Mouse (Mus musculus): ENCODE results near the gene Prpf38b. TPM values are rescaled to one million over a fixed set of nuclear protein-coding genes. Genes with fewer than 3 reads are reported as not detected.

Gene Prpf38b
- total and polyA plus RNA-seq, 3 experiments: 42.6 to 177 (median 42.9) TPM

DNA sequence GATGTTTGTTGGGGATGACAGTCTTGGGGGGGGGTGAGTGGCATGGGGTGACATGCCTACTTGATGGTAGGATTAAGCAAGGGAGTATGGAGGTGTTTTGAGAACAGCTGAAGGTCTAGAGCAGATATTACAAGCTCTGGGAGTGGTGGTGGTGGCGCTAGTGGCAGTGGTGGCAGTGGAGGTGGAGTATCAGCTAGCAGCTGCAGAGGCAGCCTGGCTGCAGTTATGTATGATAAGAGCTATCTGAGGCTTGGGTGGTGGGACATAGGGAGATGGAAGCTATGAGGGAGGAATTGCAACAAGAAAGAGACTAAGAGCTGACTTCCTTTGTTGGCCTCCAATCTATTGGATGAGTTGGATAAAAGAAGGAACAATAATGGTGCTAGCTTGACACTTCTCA, 10.3 kb upstream of the Prpf38b start:
- in situ Hi-C loops (cut with MboI; ENCODE audit: low pct_ligation_motif_present, low pct_unique_long_range_greater_than_20kb, low sequenced_read_pairs): no loop called here
- Histone ChIP-seq H3K79me2 (replicated peaks; ENCODE audit: control insufficient read depth, extremely low read depth, insufficient read depth, poor library complexity, severe bottlenecking) (no peaks in the 10 kb centered on the region), H3K36me3 (replicated peaks in 1 of 2; ENCODE audit: control insufficient read depth in 1 of 2, insufficient read depth in 1 of 2, low read length in 1 of 2) (no peaks in the 10 kb centered on the region), H3K4me2 (ENCODE audit: insufficient read depth, low read depth, poor library complexity, severe bottlenecking) (no peak overlapping the region), H3K9ac (ENCODE audit: insufficient read depth, low read depth) (no peak overlapping the region), H3K9me3 (replicated peaks; ENCODE audit: low read length) (no peaks in the 10 kb centered on the region), H3K4me1 (ENCODE audit: control insufficient read depth in 1 of 2, insufficient read depth in 2 of 2) (peaks cover 4 to 14% of the 10 kb centered on the region in 2 experiments; a peak in 2 of 4 replicates), H3K4me3 (replicated peaks in 1 of 3; ENCODE audit: low read depth in 2 of 3, low read length in 2 of 3, poor library complexity in 1 of 3) (no peak overlapping the region), H3K27me3 (replicated peaks) (no peaks in the 10 kb centered on the region), H3K27ac (ENCODE audit: insufficient read depth, low read depth) (no peak overlapping the region)
- TF ChIP-seq POLR2AphosphoS2 (IDR thresholded peaks at IDR 0.05; ENCODE audit: low read depth, low read length) (no peak), MEF2A (IDR thresholded peaks at IDR 0.05; ENCODE audit: borderline replicate concordance, low read depth, low read length) (no peak), MXI1 (IDR thresholded peaks at IDR 0.05; ENCODE audit: low read depth, low read length) (no peak), HCFC1 (IDR thresholded peaks at IDR 0.05; ENCODE audit: low read depth, low read length) (no peak), CHD1 (IDR thresholded peaks at IDR 0.05; ENCODE audit: low read depth, low read length) (no peak), E2F4 (IDR thresholded peaks at IDR 0.05; ENCODE audit: insufficient replicate concordance, low read depth, low read length) (no peak), MAFK (IDR thresholded peaks at IDR 0.05; ENCODE audit: insufficient replicate concordance, low read length) (no peak), CTCF (conservative IDR thresholded peaks at IDR 0.05 in 1 of 2, IDR thresholded peaks at IDR 0.05 in 1 of 2; ENCODE audit: low read depth in 2 of 2, low read length in 2 of 2) (no peak), ETS1 (conservative IDR thresholded peaks at IDR 0.05; ENCODE audit: low read depth, low read length) (no peak), ELF1 (IDR thresholded peaks at IDR 0.05; ENCODE audit: low read depth, low read length) (no peak), EP300 (IDR thresholded peaks at IDR 0.05; ENCODE audit: low read length) (no peak), NRF1 (IDR thresholded peaks at IDR 0.05; ENCODE audit: low read depth, low read length) (no peak)
- no peak for DNase-seq (ENCODE audit: extremely low read depth)
- dilution Hi-C loops (cut with MboI; ENCODE audit: extremely low pct_ligation_motif_present, extremely low pct_unique_long_range_greater_than_20kb, low sequenced_read_pairs): no loop called here

DNA sequence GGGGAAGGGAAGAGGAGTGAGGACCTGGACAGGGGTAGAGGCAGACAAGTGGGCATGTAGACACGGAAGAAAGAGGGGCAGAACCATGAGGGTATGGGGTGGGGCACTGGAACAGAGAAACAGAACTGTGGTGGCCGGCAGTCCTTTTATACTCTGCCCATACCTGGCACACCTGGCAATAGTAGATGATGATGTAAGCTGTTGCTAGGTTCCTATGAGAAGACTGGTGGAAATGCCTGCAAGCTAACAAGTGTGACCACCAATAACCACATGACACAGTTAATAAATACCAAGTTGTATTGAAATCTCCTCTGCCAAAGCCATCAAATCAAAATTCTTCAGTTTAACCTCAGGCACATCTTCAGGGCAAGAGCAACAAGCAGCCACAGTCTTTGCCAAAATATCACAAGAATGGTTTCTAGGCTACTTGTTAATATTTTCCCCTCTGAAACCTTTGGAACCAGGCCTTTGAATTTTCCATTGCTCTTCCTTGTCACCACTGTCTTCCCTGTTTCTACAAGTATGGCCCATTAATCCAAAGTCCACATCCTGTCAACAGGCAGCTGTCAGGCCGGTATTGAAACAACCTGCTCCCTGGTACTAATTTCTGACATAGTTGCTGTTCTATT, 9.0 kb upstream of the Prpf38b start:
- no peak for DNase-seq (ENCODE audit: extremely low read depth)
- TF ChIP-seq ZKSCAN1 (IDR thresholded peaks at IDR 0.05; ENCODE audit: borderline replicate concordance, low read depth, low read length) (no peak), HCFC1 (IDR thresholded peaks at IDR 0.05; ENCODE audit: low read depth, low read length) (no peak), USF2 (conservative IDR thresholded peaks at IDR 0.05; ENCODE audit: low read depth, low read length) (no peak), GABPA (IDR thresholded peaks at IDR 0.05; ENCODE audit: insufficient replicate concordance, low read depth, low read length) (no peak), RCOR1 (conservative IDR thresholded peaks at IDR 0.05; ENCODE audit: low read depth, low read length) (no peak), POLR2A (IDR thresholded peaks at IDR 0.05; ENCODE audit: low read depth, low read length) (no peak), RAD21 (IDR thresholded peaks at IDR 0.05; ENCODE audit: low read depth, low read length) (no peak), MAX (IDR thresholded peaks at IDR 0.05; ENCODE audit: low read length) (no peak), SIN3A (IDR thresholded peaks at IDR 0.05; ENCODE audit: low read length) (no peak), JUN (IDR thresholded peaks at IDR 0.05; ENCODE audit: insufficient read depth, low read depth, low read length) (no peak), CHD2 (IDR thresholded peaks at IDR 0.05; ENCODE audit: low read length) (no peak), CHD1 (IDR thresholded peaks at IDR 0.05; ENCODE audit: low read depth, low read length) (no peak), MAFK (IDR thresholded peaks at IDR 0.05; ENCODE audit: insufficient replicate concordance, low read length) (no peak), ETS1 (conservative IDR thresholded peaks at IDR 0.05; ENCODE audit: low read depth, low read length) (no peak)
- no peaks in the 10 kb centered on the region for H3K79me2 ChIP-seq (replicated peaks; ENCODE audit: control insufficient read depth, extremely low read depth, insufficient read depth, poor library complexity, severe bottlenecking)

More for the DNA sequence above, 9.0 kb upstream of the Prpf38b start:
- Histone ChIP-seq H3K27me3 (replicated peaks) (no peaks in the 10 kb centered on the region), H3K27ac (ENCODE audit: insufficient read depth, low read depth) (no peak overlapping the region), H3K4me1 (ENCODE audit: control insufficient read depth in 1 of 2, insufficient read depth in 2 of 2) (peaks cover 7 to 14% of the 10 kb centered on the region in 2 experiments; a peak in 2 of 4 replicates), H3K36me3 (replicated peaks in 1 of 2; ENCODE audit: control insufficient read depth in 1 of 2, insufficient read depth in 1 of 2, low read length in 1 of 2) (no peaks in the 10 kb centered on the region), H3K9me3 (replicated peaks; ENCODE audit: low read length) (no peaks in the 10 kb centered on the region), H3K4me2 (ENCODE audit: insufficient read depth, low read depth, poor library complexity, severe bottlenecking) (no peak overlapping the region), H3K4me3 (replicated peaks in 1 of 3; ENCODE audit: low read depth in 2 of 3, low read length in 2 of 3, poor library complexity in 1 of 3) (no peak overlapping the region), H3K9ac (ENCODE audit: insufficient read depth, low read depth) (no peak overlapping the region)
- in situ Hi-C loops (cut with MboI; ENCODE audit: low pct_ligation_motif_present, low pct_unique_long_range_greater_than_20kb, low sequenced_read_pairs) (no loop called here), dilution Hi-C loops (cut with MboI; ENCODE audit: extremely low pct_ligation_motif_present, extremely low pct_unique_long_range_greater_than_20kb, low sequenced_read_pairs) (no loop called here)
